Mouse (Mus musculus) thymus, adult 2 months (tissue): ENCODE measurements around the gene Pigk.

ENCODE experiments used
- CTCF ChIP-seq: fragments of 200-500 bp; IDR thresholded peaks from 2 replicates; pipeline ENCODE4 v1.5.1; 2012; ENCODE audit warnings: mild to moderate bottlenecking, control low read depth, low read length, moderate library complexity, borderline replicate concordance; ENCODE audit not compliant: control insufficient read depth, poor library complexity, insufficient read depth; ENCODE audit errors: extremely low read depth
- POLR2A ChIP-seq: fragments of 200-500 bp; IDR thresholded peaks from 2 replicates; pipeline ENCODE4 v1.6.1; 2012; ENCODE audit warnings: mild to moderate bottlenecking, low read length, control low read depth, moderate library complexity; ENCODE audit not compliant: control insufficient read depth, poor library complexity, insufficient read depth; ENCODE audit errors: extremely low read depth

DNA sequence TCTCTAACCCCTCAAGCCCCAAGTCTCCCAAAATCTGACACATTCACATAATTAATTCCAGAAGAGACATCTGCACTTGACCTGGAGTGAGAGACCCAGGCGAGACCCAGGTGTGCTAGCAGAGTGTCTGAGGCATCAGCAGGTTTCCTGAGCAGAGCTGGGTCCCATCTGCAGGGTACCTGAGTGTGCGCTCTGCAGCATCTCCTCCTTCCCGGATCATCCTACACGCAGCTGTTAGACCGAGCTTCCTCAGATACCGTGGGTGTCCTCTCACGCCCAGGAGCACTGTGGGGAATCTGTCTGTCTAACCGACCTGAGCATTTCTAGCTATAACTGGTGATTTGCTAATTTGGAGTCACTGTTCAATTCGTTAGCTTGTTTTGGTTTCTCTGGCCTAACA is 10.5 kb downstream of the Pigk start:
- TF ChIP-seq CTCF (no peak), POLR2A (no peak)
